Mouse (Mus musculus): ENCODE data around the gene Mapk3. TPM values are rescaled to one million over a fixed set of nuclear protein-coding genes. Genes with fewer than 3 reads are reported as not detected.

The Mapk3 gene
- polyA plus RNA-seq (2017; shearing (Covaris generic)) = 33.0 TPM

DNA sequence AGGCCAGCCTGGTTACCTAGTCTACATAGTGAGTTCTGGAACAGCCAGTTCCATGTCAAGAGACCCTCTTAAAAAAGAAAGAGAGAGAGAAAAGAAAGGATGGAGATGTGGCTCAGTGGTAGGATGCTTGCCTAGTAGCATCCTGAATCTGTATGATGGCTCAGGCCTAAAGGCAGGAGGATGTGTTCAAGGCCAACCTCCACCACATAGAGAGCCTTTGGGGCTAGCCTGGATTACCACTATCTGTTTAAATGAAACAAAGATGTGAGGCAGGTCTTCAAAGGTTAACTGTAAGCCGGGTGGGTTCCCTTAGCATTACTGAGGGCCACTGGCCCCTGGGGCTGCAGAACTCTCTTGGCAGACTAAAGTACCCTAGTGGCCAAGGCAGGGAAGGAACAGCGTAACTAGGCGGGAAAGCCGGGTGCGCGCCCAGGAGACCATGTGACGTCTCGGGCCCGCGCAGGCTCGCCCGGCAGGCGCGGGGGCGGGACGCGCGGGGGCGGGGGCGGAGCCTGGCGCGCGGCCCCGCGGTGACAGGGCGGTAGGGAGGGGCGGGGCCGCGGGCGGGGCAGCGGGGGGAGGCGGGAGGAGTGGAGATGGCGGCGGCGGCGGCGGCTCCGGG is at the start of gene Mapk3:
Gene Mapk3, plus strand, starts transcription at position 552 of the 622 bp plus-strand sequence.

DNA sequence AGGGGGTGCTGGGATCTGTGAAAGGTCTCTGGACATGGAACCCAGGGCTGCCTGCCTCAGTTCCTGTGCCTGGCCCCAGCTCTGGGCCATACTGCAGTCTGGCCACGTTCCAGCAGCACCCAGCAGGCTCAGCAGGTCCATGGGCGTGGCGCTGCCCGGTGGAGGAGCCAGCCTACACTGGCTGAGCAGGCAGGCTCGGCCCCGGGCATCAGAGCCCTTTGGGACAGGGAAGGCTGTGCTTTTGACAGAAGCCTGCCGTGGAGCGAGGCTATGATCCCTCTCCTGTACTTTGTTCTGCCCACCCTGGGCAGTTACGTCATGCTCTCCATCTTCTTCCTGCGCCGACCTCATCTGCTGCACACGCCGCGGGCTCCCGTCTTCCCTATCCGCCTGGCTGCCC is 6.8 kb downstream of the Mapk3 start, which contains the start of gene Gdpd3:
Gene Gdpd3, plus strand, starts transcription at position 134 of the 400 bp plus-strand sequence.

DNA sequence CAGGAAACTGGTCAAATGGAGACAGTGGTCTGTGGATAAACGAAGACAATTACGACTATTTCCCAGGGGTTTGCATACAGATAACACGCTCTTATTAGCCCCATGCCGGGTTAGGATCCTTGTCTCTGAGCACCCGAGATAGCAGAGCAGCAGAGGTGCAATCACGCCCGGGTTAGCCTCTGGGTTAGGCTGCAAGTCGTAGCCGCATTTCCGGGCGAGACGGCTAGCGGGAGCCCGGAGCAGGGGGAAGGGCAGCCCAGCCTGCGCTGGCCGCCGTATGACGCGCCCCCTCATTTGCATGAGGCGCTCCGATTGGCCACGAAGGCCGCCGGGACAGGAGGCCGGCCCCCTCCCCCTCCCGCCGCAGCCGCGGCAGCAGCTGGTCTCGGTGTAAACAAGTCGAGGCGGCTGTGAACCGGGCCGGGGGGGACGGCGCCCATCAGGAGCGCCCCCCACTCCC is 17.2 kb downstream of the Mapk3 start, which contains the start of gene Ypel3:
Gene Ypel3, plus strand, starts transcription at position 358 of the 460 bp plus-strand sequence.

DNA sequence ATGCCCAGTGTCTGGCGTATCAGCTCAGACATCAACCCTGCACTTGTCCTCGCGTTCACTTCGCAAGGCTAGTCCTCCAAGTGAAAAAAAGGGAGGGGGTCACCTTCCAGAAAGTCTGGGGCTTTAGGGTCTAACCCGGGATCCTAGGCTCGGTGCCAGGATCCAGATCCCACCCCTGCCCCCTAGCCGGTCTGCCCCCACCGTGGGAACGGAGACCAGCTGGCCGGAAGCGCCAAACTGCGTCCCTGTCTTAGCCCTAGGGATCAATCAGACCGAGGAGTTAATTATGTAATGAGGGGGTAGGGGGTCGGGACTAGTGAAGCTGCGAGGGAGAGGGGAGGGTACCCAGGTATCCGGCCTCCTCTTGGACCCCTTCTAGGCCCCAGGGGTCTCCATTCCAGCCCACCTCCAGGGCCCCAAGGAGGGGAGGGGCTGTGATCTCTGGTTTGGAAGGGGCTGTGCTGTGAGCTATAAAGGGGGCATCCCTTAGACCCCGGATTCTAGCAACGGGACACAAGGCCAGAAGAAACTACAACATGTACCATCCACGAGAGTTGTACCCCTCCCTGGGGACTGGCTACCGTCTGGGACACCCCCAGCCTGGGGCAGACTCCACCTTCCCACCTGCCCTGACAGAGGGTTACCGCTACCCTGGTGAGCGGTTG is 21.7 kb downstream of the Mapk3 start, which contains the start of gene Tbx6:
Gene Tbx6, plus strand, starts transcription at position 513 of the 665 bp plus-strand sequence.

GRCm38 (mm10) chr7:126791851-126792720 is 32.7 kb downstream of the Mapk3 start, which contains the start of gene Ppp4c:
TSS of gene Ppp4c (minus strand) at chr7:126792496.

DNA sequence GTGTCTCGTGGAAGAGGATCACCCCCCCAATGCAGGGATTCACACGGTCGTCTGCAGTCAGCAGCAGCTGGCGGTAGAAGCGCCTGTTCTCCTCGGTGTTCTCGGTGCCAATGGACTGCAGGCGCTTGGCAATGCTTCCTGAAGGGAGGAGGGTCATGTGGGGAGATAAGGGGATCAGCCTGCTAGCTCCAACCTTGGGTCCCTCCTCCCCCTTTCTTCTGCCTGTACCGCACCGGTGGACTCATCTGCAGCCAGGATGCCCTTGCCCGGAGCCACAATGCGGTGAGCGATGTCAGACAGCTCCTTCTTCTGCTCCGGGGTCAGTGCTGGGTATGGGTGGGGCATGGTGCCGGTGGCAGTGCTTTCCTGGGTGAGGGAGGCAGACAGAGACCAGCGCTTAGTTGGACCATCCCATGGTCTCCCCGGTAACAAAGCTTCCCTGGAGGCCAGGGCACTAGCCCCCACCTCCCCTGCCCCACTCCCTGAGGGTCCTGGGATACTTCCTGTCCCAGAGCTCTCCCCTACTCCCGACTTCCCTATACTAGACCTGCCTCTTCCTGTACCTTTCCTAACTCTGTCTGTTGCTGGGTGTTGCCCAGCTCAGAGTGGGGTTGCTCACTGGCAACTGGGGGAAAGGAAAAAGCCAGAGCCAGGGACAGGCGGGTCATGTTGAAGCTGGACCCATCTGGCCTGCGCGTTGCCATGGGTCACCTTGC is 38.2 kb downstream of the Mapk3 start, which contains the start of gene Fam57b:
Gene Fam57b, plus strand, starts transcription at position 258 of the 716 bp plus-strand sequence.

Other genes with a start within 250 kb of the Mapk3 start
- 223 TPM for gene Eif3c, start 193.2 kb upstream of the Mapk3 start, polyA plus RNA-seq (2017; shearing (Covaris generic))
- 3.6 TPM for gene Apobr, start 174.7 kb upstream of the Mapk3 start, polyA plus RNA-seq (2017; shearing (Covaris generic))
- gene Cln3, start 173.8 kb upstream of the Mapk3 start, polyA plus RNA-seq (2017; shearing (Covaris generic)) = 123 TPM
- not detected for gene Il27, start 164.7 kb upstream of the Mapk3 start, polyA plus RNA-seq (2017; shearing (Covaris generic))
- gene Nupr1, start 128.7 kb upstream of the Mapk3 start, polyA plus RNA-seq (2017; shearing (Covaris generic)) = not detected
- 107 TPM for gene Sgf29, start 110.3 kb upstream of the Mapk3 start, polyA plus RNA-seq (2017; shearing (Covaris generic))
- 1.3 TPM for gene Sult1a1, start 83.2 kb upstream of the Mapk3 start, polyA plus RNA-seq (2017; shearing (Covaris generic))
- 125 TPM for gene Bola2, start 64.2 kb upstream of the Mapk3 start, polyA plus RNA-seq (2017; shearing (Covaris generic))
- gene Slx1b, start 63.8 kb upstream of the Mapk3 start, polyA plus RNA-seq (2017; shearing (Covaris generic)) = 10.3 TPM
- gene Coro1a, start 51.8 kb upstream of the Mapk3 start, polyA plus RNA-seq (2017; shearing (Covaris generic)) = 3,429 TPM
- gene Gdpd3, start 6.7 kb downstream of the Mapk3 start, polyA plus RNA-seq (2017; shearing (Covaris generic)) = 1.9 TPM
- gene Ypel3, start 17.4 kb downstream of the Mapk3 start, polyA plus RNA-seq (2017; shearing (Covaris generic)) = 379 TPM
- gene Tbx6, start 21.9 kb downstream of the Mapk3 start, polyA plus RNA-seq (2017; shearing (Covaris generic)) = 4.7 TPM
- gene Ppp4c, start 32.9 kb downstream of the Mapk3 start, polyA plus RNA-seq (2017; shearing (Covaris generic)) = 458 TPM
- not detected for gene Fam57b, start 38.1 kb downstream of the Mapk3 start, polyA plus RNA-seq (2017; shearing (Covaris generic))
- gene 4930451I11Rik, start 72.0 kb downstream of the Mapk3 start, polyA plus RNA-seq (2017; shearing (Covaris generic)) = not detected
- not detected for gene Doc2a, start 87.8 kb downstream of the Mapk3 start, polyA plus RNA-seq (2017; shearing (Covaris generic))
- 18.3 TPM for gene Hirip3, start 102.4 kb downstream of the Mapk3 start, polyA plus RNA-seq (2017; shearing (Covaris generic))
- gene Ino80e, start 102.8 kb downstream of the Mapk3 start, polyA plus RNA-seq (2017; shearing (Covaris generic)) = 103 TPM
- gene Taok2, start 125.1 kb downstream of the Mapk3 start, polyA plus RNA-seq (2017; shearing (Covaris generic)) = 71.5 TPM
- 50.5 TPM for gene Tmem219, start 163.3 kb downstream of the Mapk3 start, polyA plus RNA-seq (2017; shearing (Covaris generic))
- gene Kctd13, start 169.3 kb downstream of the Mapk3 start, polyA plus RNA-seq (2017; shearing (Covaris generic)) = 12.3 TPM
- not detected for gene Asphd1, start 190.0 kb downstream of the Mapk3 start, polyA plus RNA-seq (2017; shearing (Covaris generic))
- 0.65 TPM for gene Sez6l2, start 191.0 kb downstream of the Mapk3 start, polyA plus RNA-seq (2017; shearing (Covaris generic))
- 358 TPM for gene Cdipt, start 216.3 kb downstream of the Mapk3 start, polyA plus RNA-seq (2017; shearing (Covaris generic))
- 3.1 TPM for gene Cdiptos, start 216.5 kb downstream of the Mapk3 start, polyA plus RNA-seq (2017; shearing (Covaris generic))

All from inflammation-experienced regulatory T-cells, adult 16 weeks (primary cell).